Mouse (Mus musculus) heart, postnatal 4 days (tissue): ENCODE data around the gene Asb10. TPM values are rescaled to one million over a fixed set of nuclear protein-coding genes. Genes with fewer than 3 reads are reported as not detected.
A peak's percentile ranks its signal among the peaks of the same experiment; 100 is the strongest.

ENCODE experiments used
- DNase-seq: peaks from one replicate; pipeline ENCODE4 v3.0.0; 2021
- total RNA-seq, 2 experiments: library from RNA; stranded (reverse); gene quantifications; 2 replicates each; pipeline ENCODE4 v1.2.3; 2021

Asb10 gene
- total RNA-seq, 2 experiments from 2014 or later = 19.8 to 23.1 TPM

DNA sequence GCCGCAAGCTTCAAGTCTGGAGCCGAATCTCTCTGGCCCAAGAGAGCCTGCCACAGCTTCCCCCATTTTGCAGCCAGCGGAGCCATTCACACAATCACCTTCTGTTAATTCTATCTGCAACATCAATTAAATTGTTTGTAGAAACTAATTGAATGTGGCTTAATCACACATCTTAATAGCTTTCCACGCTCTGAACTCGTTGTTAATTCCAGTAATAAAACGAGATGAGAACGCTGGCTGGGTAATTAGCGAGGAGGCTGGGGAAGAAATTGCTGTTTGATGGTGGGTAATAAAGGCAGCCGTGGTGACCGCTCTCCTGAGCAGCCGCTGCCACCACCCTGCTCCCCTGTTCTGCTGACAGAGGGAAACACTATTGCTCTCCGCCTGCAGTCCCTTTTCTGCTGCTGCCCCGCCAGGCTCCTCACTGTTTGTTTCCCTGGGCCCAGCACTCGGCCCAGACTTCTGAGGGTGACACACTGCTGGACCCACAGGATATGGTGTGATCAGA, 50.3 kb downstream of the Asb10 start:
- no peak for DNase-seq

DNA sequence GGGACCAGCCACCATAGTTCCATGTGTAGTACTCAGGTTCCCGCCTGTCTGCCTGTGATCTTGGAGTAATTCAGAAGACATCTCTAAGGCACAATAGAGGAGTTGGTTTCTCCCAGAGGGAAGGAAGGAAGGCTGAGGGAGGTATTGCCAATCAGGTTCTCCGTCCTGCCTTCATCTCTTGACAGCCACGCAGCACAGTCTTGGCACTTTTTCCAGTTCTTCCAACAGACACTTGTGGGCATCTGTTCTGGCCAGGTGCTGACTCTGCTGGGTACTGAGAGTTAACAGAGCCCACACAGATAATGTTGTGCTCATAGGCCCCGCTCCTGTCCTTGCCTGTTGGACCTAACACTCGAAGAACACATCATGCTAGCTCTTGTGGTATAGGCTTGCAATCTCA, 54.0 kb downstream of the Asb10 start:
- no peak for DNase-seq

DNA sequence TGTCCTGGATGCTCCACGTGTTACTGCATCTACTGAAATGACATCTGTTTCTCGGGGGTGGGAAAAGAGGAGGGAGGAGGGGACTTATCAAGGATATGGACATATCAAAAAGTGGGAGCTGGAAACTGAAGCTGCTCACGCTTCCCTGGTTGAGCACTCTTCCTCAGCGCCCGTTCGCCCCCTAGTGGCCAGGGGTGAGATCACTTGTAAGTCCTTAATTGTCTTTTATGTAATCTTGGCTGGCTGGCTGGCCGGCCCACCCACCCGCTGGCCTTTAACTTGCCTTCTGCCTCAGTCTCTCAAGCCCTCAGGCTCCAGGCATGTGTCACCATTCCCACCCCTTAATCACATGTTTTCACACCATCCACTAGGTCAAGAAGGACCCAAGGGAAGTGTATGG, 54.7 kb downstream of the Asb10 start:
- DNase-seq = peak; percentile 93

DNA sequence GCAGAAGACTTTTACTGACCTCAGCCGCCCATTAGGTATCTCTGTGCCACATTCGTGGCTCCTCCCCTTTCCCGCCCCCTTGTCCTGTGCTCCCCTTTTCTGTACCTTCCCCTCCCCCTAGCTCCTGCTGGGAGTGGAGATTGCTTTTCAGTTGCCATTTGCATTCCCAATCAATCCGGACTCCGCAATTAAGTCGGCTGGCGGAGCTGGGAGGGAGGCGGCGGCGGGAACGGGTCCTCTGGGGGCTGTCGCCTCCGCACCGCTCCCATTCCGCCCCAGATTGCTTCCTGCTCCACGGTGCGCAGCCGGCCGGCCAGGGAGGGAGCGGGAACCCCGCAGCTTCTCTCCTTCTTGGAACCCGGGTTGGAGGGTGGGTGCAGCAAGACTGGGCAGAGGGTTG, 55.8 kb downstream of the Asb10 start:
- no peak for DNase-seq

DNA sequence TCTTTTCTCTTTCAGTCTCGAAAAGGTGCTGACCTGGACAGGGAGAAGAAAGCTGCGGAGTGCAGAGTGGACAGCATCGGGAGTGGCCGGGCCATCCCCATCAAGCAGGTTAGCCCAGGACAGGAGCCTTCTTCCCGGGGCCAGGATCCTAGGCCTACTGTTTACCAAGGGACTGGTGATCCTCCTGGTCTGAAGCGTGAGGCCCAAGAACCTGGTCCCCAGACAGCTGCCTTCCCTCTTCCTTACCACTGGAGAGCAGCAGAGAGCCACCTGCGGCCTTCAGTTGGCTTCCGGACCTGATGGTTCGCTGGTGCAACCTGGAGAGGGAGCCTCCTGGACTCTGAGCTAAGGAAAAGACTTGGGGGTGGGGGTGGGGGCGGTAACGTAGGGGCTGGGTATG, 57.5 kb downstream of the Asb10 start:
- DNase-seq = peak; percentile 74

Other genes starting within 250 kb of the Asb10 start
- 100 to 1,000 TPM; 108 to 118 TPM for gene Kcnh2, start 189.4 kb downstream of the Asb10 start, total RNA-seq
- 10 to 100 TPM; 39.5 to 40.6 TPM for gene Nos3, start 176.2 kb downstream of the Asb10 start, total RNA-seq
- gene Atg9b, start 148.8 kb downstream of the Asb10 start, total RNA-seq = under 1 TPM; 0.45 to 0.83 TPM
- gene Abcb8, start 147.3 kb downstream of the Asb10 start, total RNA-seq = 10 to 100 TPM; 86.3 to 87.0 TPM
- gene Asic3, start 127.6 kb downstream of the Asb10 start, total RNA-seq = under 1 TPM in 1 of 2 experiments, not detected in 1; 0.19 TPM
- gene Cdk5, start 117.4 kb downstream of the Asb10 start, total RNA-seq = 10 to 100 TPM; 22.4 to 26.1 TPM
- 10 to 100 TPM; 63.2 to 65.7 TPM for gene Slc4a2, start 117.1 kb downstream of the Asb10 start, total RNA-seq
- 100 to 1,000 TPM; 194 to 206 TPM for gene Fastk, start 95.7 kb downstream of the Asb10 start, total RNA-seq
- gene Tmub1, start 93.1 kb downstream of the Asb10 start, total RNA-seq = 1 to 10 TPM; 8.5 to 8.7 TPM
- 10 to 100 TPM; 83.4 to 97.4 TPM for gene Agap3, start 88.8 kb downstream of the Asb10 start, total RNA-seq
- gene Gbx1, start 13.8 kb downstream of the Asb10 start, total RNA-seq = not detected
- gene 4931409K22Rik, start 15.8 kb upstream of the Asb10 start, total RNA-seq = not detected
- 10 to 100 TPM; 47.4 to 49.3 TPM for gene Abcf2, start 36.5 kb upstream of the Asb10 start, total RNA-seq
- 10 to 100 TPM; 19.9 to 21.6 TPM for gene Chpf2, start 45.8 kb upstream of the Asb10 start, total RNA-seq
- 10 to 100 TPM; 89.7 to 96.9 TPM for gene Smarcd3, start 83.4 kb upstream of the Asb10 start, total RNA-seq
- 10 to 100 TPM; 24.5 to 24.6 TPM for gene Nub1, start 144.6 kb upstream of the Asb10 start, total RNA-seq
- gene Wdr86, start 189.7 kb upstream of the Asb10 start, total RNA-seq = 1 to 10 TPM; 2.8 to 3.5 TPM
- not detected for gene Crygn, start 217.0 kb upstream of the Asb10 start, total RNA-seq